Mouse (Mus musculus) midbrain, embryonic 11.5 days (tissue): ENCODE measurements around the gene Vmn2r89. TPM values are rescaled to one million over a fixed set of nuclear protein-coding genes. Genes with fewer than 3 reads are reported as not detected.

Experiments
- ATAC-seq: fragments of 200-750 bp; cut with Nextera tagmentation; 2 replicates; pipeline ENCODE4 v1.8.0; 2017; ENCODE audit warnings: moderate TSS enrichment, moderate library complexity; ENCODE audit not compliant: low FRiP score
- DNase-seq: peaks from one replicate; pipeline ENCODE4 v3.0.0; 2015; ENCODE audit warnings: low spot score; ENCODE audit errors: missing footprints
- H3K27ac ChIP-seq: fragments of 300-500 bp; sonication (generic); 2 replicates; pipeline ENCODE4 v1.5.1; 2014; ENCODE audit warnings: low read depth, low read length
- H3K27me3 ChIP-seq: fragments of 300-500 bp; sonication (generic); 2 replicates; pipeline ENCODE4 v1.6.1; 2014; ENCODE audit warnings: mild to moderate bottlenecking, low read length, moderate library complexity, mixed read lengths; ENCODE audit not compliant: control insufficient read depth, insufficient read depth
- H3K36me3 ChIP-seq: fragments of 300-500 bp; sonication (generic); 2 replicates; pipeline ENCODE4 v1.6.1; 2014; ENCODE audit warnings: mild to moderate bottlenecking, low read length, moderate library complexity, mixed read lengths; ENCODE audit not compliant: control insufficient read depth, insufficient read depth
- H3K4me1 ChIP-seq: fragments of 300-500 bp; sonication (generic); 2 replicates; pipeline ENCODE4 v1.6.1; 2014; ENCODE audit warnings: low read length; ENCODE audit not compliant: control insufficient read depth, insufficient read depth
- H3K4me2 ChIP-seq: fragments of 300-500 bp; sonication (generic); 2 replicates; pipeline ENCODE4 v1.6.1; 2014; ENCODE audit warnings: mild to moderate bottlenecking, moderate library complexity
- H3K4me3 ChIP-seq: fragments of 300-500 bp; sonication (generic); 2 replicates; pipeline ENCODE4 v1.5.1; 2014; ENCODE audit warnings: low read depth, low read length
- H3K9ac ChIP-seq: fragments of 300-500 bp; sonication (generic); 2 replicates; pipeline ENCODE4 v1.6.1; 2014; ENCODE audit warnings: low read length
- H3K9me3 ChIP-seq: fragments of 300-500 bp; sonication (generic); 2 replicates; pipeline ENCODE4 v1.6.1; 2016; ENCODE audit warnings: low read length; ENCODE audit not compliant: control insufficient read depth
- WGBS: fragments of 180-500 bp; shearing (Covaris S2); extraction: QIAGEN DNeasy Blood & Tissue Kit; methylation state at CpG from one replicate; pipeline ENCODE4 v1.1.7; 2014; 5-methylcytosine and 5-hydroxymethylcytosine counted together
- polyA plus RNA-seq: library from polyadenylated mRNA; unstranded; fragments of >200 nt; fragmentation: Nextera tagmentation; extraction: Ambion mirVana; gene quantifications from 2 replicates; pipeline ENCODE4 v1.2.1, GENCODE M21; 2014

Vmn2r89 gene
- polyA plus RNA-seq, 1 experiment from 2014 or later: not detected

GRCm38 (mm10) chr14:51507416-51507815 lies 55.8 kb downstream of the Vmn2r89 start:
- no peaks in the 10 kb centered on the region for H3K9me3 ChIP-seq

More at GRCm38 (mm10) chr14:51507416-51507815, 55.8 kb downstream of the Vmn2r89 start:
- Histone ChIP-seq H3K4me2 (no peak overlapping the region), H3K4me3 (no peak overlapping the region), H3K27me3 (no peaks in the 10 kb centered on the region), H3K36me3 (no peaks in the 10 kb centered on the region), H3K9ac (no peak overlapping the region), H3K4me1 (no peaks in the 10 kb centered on the region), H3K27ac (no peak overlapping the region)
- ATAC-seq (no peak), DNase-seq (peak; percentile 81)
- WGBS: 93% methylated on average over 8 of the region's 8 CpGs

Other genes starting within 250 kb of the Vmn2r89 start
- gene Ear14, start 248.5 kb upstream of the Vmn2r89 start, polyA plus RNA-seq: not detected in 2 replicates
- not detected in 2 replicates for gene Rnase2a, start 195.7 kb upstream of the Vmn2r89 start, polyA plus RNA-seq
- gene Gm7247, start 90.1 kb upstream of the Vmn2r89 start, polyA plus RNA-seq: not detected in 2 replicates
- not detected in 2 replicates for gene Vmn2r88, start 41.0 kb upstream of the Vmn2r89 start, polyA plus RNA-seq
- gene Gm5622, start 100.9 kb downstream of the Vmn2r89 start, polyA plus RNA-seq: not detected in 2 replicates
- gene Gm17175, start 122.2 kb downstream of the Vmn2r89 start, polyA plus RNA-seq: not detected in 2 replicates
- gene Gm17174, start 140.3 kb downstream of the Vmn2r89 start, polyA plus RNA-seq: not detected in 2 replicates
- not detected in 2 replicates for gene Gm17078, start 159.5 kb downstream of the Vmn2r89 start, polyA plus RNA-seq
- not detected in 2 replicates for gene Gm4181, start 183.8 kb downstream of the Vmn2r89 start, polyA plus RNA-seq
- not detected in 2 replicates for gene Gm17079, start 243.6 kb downstream of the Vmn2r89 start, polyA plus RNA-seq